Mouse (Mus musculus): ENCODE measurements at regions not wholly inside any gene's neighbourhood (a gene's known extent, or its start where the extent isn't known, plus 50 kb on each side); places are given as distances from the start of the nearest gene placed in this dataset.
A peak's percentile ranks its signal among the peaks of the same experiment; 100 is the strongest.

GRCm38 (mm10) chr15:62049416-62049815, 1126.6 kb upstream of the A1bg start:
- no peak overlapping the region for H3K27ac ChIP-seq
- 66% methylated on average over 9 of the region's 9 CpGs for WGBS
- peak; percentile 40 for DNase-seq (ENCODE audit: low spot score)
- no peaks in the 10 kb centered on the region for H3K27me3 ChIP-seq (ENCODE audit: insufficient read depth, poor library complexity, severe bottlenecking)
- 0 out of 2 replicates have a peak, but pooled peaks cover 7% of the 10 kb centered on the region for H3K4me1 ChIP-seq (replicated peaks)
- no peaks in the 10 kb centered on the region for H3K36me3 ChIP-seq
- H3K9me3 ChIP-seq, result no peaks in the 10 kb centered on the region; the same call in 1 of the 2 replicates
- no peak overlapping the region for H3K4me3 ChIP-seq

- Histone ChIP-seq H3K9me3 (no peaks in the 10 kb centered on the region; the same call in 1 of the 2 replicates), H3K27me3 (ENCODE audit: insufficient read depth, poor library complexity, severe bottlenecking) (no peaks in the 10 kb centered on the region), H3K27ac (no peak overlapping the region), H3K36me3 (no peaks in the 10 kb centered on the region), H3K4me3 (no peak overlapping the region), H3K4me1 (replicated peaks) (0 out of 2 replicates have a peak, but pooled peaks cover 7% of the 10 kb centered on the region)
- 87% methylated on average over 4 of the region's 4 CpGs for WGBS
- no peak for DNase-seq (ENCODE audit: low spot score)
Observed at GRCm38 (mm10) chr15:62048981-62049380, 1126.2 kb upstream of the A1bg start.

- Histone ChIP-seq H3K36me3 (no peaks in the 10 kb centered on the region), H3K27me3 (ENCODE audit: insufficient read depth, poor library complexity, severe bottlenecking) (no peaks in the 10 kb centered on the region), H3K4me3 (no peak overlapping the region), H3K27ac (no peak overlapping the region), H3K9me3 (no peaks in the 10 kb centered on the region; the same call in 1 of the 2 replicates), H3K4me1 (replicated peaks) (peaks cover 6% of the 10 kb centered on the region)
- no peak for DNase-seq (ENCODE audit: low spot score)
- 83% methylated on average over 3 of the region's 3 CpGs for WGBS
Observed at GRCm38 (mm10) chr15:62046276-62046675, 1123.5 kb upstream of the A1bg start.

GRCm38 (mm10) chr15:62044654-62045335, 1122.0 kb upstream of the A1bg start:
- 91% methylated on average over 7 of the region's 7 CpGs for WGBS
- Histone ChIP-seq H3K27ac (no peak overlapping the region), H3K36me3 (no peaks in the 10 kb centered on the region), H3K4me3 (no peak overlapping the region), H3K9me3 (no peaks in the 10 kb centered on the region), H3K4me1 (replicated peaks) (peaks cover 6% of the 10 kb centered on the region), H3K27me3 (ENCODE audit: insufficient read depth, poor library complexity, severe bottlenecking) (no peaks in the 10 kb centered on the region)
- no peak for DNase-seq (ENCODE audit: low spot score)

- DNase-seq (ENCODE audit: low spot score), result no peak
- peaks cover 6% of the 10 kb centered on the region; the same call in 1 of the 2 replicates for H3K27me3 ChIP-seq (ENCODE audit: insufficient read depth, poor library complexity, severe bottlenecking)
- peaks cover 6% of the 10 kb centered on the region for H3K4me1 ChIP-seq (replicated peaks)
- no peak overlapping the region for H3K4me3 ChIP-seq
- no peaks in the 10 kb centered on the region for H3K9me3 ChIP-seq
- WGBS, result 80% methylated on average over 20 of the region's 20 CpGs
- no peak overlapping the region for H3K27ac ChIP-seq
- no peaks in the 10 kb centered on the region for H3K36me3 ChIP-seq
Observed at GRCm38 (mm10) chr15:62043617-62044392, 1121.0 kb upstream of the A1bg start.

GRCm38 (mm10) chr15:62042924-62043504, 1120.2 kb upstream of the A1bg start:
- WGBS, result 81% methylated on average over 6 of the region's 6 CpGs
- Histone ChIP-seq H3K27ac (no peak overlapping the region), H3K36me3 (no peaks in the 10 kb centered on the region), H3K4me1 (replicated peaks) (peaks cover 13% of the 10 kb centered on the region), H3K27me3 (ENCODE audit: insufficient read depth, poor library complexity, severe bottlenecking) (peaks cover 13% of the 10 kb centered on the region; the same call in 1 of the 2 replicates), H3K9me3 (no peaks in the 10 kb centered on the region), H3K4me3 (no peak overlapping the region)
- DNase-seq (ENCODE audit: low spot score), result no peak
